Mouse (Mus musculus) kidney, adult 2 months (tissue): ENCODE data around the gene Copz1.

Experiments used
- CTCF ChIP-seq: fragments of 200-500 bp; conservative IDR thresholded peaks from 2 replicates; pipeline ENCODE4 v1.5.1; 2011; ENCODE audit warnings: low read depth, mild to moderate bottlenecking, control low read depth, low read length, moderate library complexity, mixed read lengths; ENCODE audit not compliant: insufficient read depth, insufficient read length
- POLR2A ChIP-seq: fragments of 200-500 bp; IDR thresholded peaks from one replicate; pipeline ENCODE4 v1.6.1; 2011; ENCODE audit warnings: low read depth, low read length, control low read depth

GRCm38 (mm10) chr15:103301046-103301445, 28.5 kb downstream of the Copz1 start:
- TF ChIP-seq POLR2A: no peak
- TF ChIP-seq CTCF: no peak
